Mouse (Mus musculus) ovary, postnatal 10 days (tissue): Measurements from ENCODE around the gene Rhox4a.
"Not testable (repeated sequence)": the region's sequence is repeated elsewhere in the genome, so short reads cannot be mapped to it uniquely, and the experiment has no call there.

Experiments used
- DNase-seq: peaks from one replicate; pipeline ENCODE4 v3.0.0; 2022; ENCODE audit warnings: low spot score

Rhox4a gene

GRCm38 (mm10) chrX:37265038-37265437, at the start of gene Rhox4a:
Gene Rhox4a, plus strand, starts transcription at chrX:37265338.
- DNase-seq = not testable (repeated sequence)

GRCm38 (mm10) chrX:37222158-37222557, 43.0 kb upstream of the Rhox4a start, which contains the start of gene Rhox1:
Gene Rhox1, minus strand, starts transcription at chrX:37222258.
- DNase-seq = not testable (repeated sequence)

DNA sequence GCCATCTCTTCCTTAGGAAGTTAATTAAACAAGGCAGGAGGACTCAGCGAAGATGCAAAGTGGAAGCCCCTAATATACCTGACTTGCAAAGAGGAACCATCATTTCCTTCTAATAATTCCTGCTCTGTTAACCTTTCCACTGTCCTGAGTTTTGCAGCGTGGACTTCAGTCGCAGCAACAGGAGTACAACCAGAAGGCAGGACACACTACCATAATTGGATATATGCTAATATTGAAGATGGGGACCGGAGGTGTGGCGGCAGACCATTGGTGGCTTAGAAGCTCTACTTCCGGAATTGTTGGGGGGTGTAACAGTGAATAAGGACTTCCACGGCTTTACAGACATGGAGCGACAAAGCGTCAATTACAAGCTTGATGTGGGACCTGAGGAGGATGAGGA, 20.5 kb upstream of the Rhox4a start, which contains the start of gene Rhox2a:
Rhox2a (plus strand) TSS at position 301 of the 400 bp plus-strand sequence.
- not testable (repeated sequence) for DNase-seq

GRCm38 (mm10) chrX:37249619-37250018, 15.5 kb upstream of the Rhox4a start, which contains the start of gene Rhox3a:
Gene Rhox3a, plus strand, starts transcription at chrX:37249919.
- DNase-seq = not testable (repeated sequence)
